Mouse (Mus musculus) intestine, postnatal 0 days (tissue): ENCODE results near the gene Olfr358. TPM values are rescaled to one million over a fixed set of nuclear protein-coding genes. Genes with fewer than 3 reads are reported as not detected.

ENCODE experiments used
- ATAC-seq: fragments of 200-750 bp; cut with Nextera tagmentation; 2 replicates; pipeline ENCODE4 v1.8.0; 2017; ENCODE audit warnings: mild to moderate bottlenecking, moderate TSS enrichment, moderate library complexity
- H3K27ac ChIP-seq: fragments of 300-500 bp; sonication (generic); 2 replicates; pipeline ENCODE4 v1.5.1; 2014; ENCODE audit warnings: mild to moderate bottlenecking, low read depth, low read length, moderate library complexity
- H3K27me3 ChIP-seq: fragments of 300-500 bp; sonication (generic); replicated peaks from 2 replicates; pipeline ENCODE4 v1.6.1; 2014; ENCODE audit warnings: low read length, mixed read lengths; ENCODE audit not compliant: control insufficient read depth, insufficient read depth
- H3K36me3 ChIP-seq: fragments of 300-500 bp; sonication (generic); 2 replicates; pipeline ENCODE4 v1.6.1; 2014; ENCODE audit warnings: mild to moderate bottlenecking, moderate library complexity; ENCODE audit not compliant: control insufficient read depth, insufficient read depth
- H3K4me1 ChIP-seq: fragments of 300-500 bp; sonication (generic); replicated peaks from 2 replicates; pipeline ENCODE4 v1.6.1; 2014; ENCODE audit warnings: antibody characterized with exemption, low read length, mixed read lengths; ENCODE audit not compliant: control insufficient read depth, insufficient read depth
- H3K4me2 ChIP-seq: fragments of 300-500 bp; sonication (generic); replicated peaks from 2 replicates; pipeline ENCODE4 v1.6.1; 2014; ENCODE audit warnings: low read depth, mild to moderate bottlenecking, moderate library complexity
- H3K4me3 ChIP-seq: fragments of 300-500 bp; sonication (generic); 2 replicates; pipeline ENCODE4 v1.5.1; 2014; ENCODE audit warnings: low read depth, low read length
- H3K9ac ChIP-seq: fragments of 300-500 bp; sonication (generic); 2 replicates; pipeline ENCODE4 v1.6.1; 2014; ENCODE audit warnings: mild to moderate bottlenecking, low read depth, low read length
- H3K9me3 ChIP-seq: fragments of 300-500 bp; sonication (generic); 2 replicates; pipeline ENCODE4 v1.6.1; 2016; ENCODE audit warnings: mixed run types; ENCODE audit not compliant: control insufficient read depth
- CTCF ChIP-seq: sonication (generic); IDR thresholded peaks from 2 replicates; pipeline ENCODE4 v1.5.1; 2016; ENCODE audit warnings: low read depth, mild to moderate bottlenecking, control low read depth, antibody characterized with exemption, moderate library complexity
- WGBS: fragments of 180-500 bp; shearing (Covaris S2); extraction: QIAGEN DNeasy Blood & Tissue Kit; methylation state at CpG from one replicate; pipeline ENCODE4 v1.1.7; 2014; 5-methylcytosine and 5-hydroxymethylcytosine counted together
- polyA plus RNA-seq: library from polyadenylated mRNA; unstranded; fragments of >200 nt; fragmentation: Nextera tagmentation; extraction: Ambion mirVana; gene quantifications from 2 replicates; pipeline ENCODE4 v1.2.1, GENCODE M21; 2015

The Olfr358 gene
- not detected in 2 replicates for polyA plus RNA-seq

GRCm38 (mm10) chr2:37009235-37009634 is at the start of gene Olfr358:
TSS of gene Olfr358 (minus strand) at chr2:37009335.
- ATAC-seq, result no peak
- no peaks in the 10 kb centered on the region for H3K9me3 ChIP-seq
- H3K27ac ChIP-seq, result no peak within 1 kb of the TSS
- H3K36me3 ChIP-seq, result no peaks in the 10 kb centered on the region
- H3K4me2 ChIP-seq, result no peak within 1 kb of the TSS
- no peak for TF ChIP-seq CTCF
- no peak within 1 kb of the TSS for H3K4me3 ChIP-seq
- no peaks in the 10 kb centered on the region for H3K27me3 ChIP-seq
- H3K4me1 ChIP-seq, result no peaks in the 10 kb centered on the region
- no peak within 1 kb of the TSS for H3K9ac ChIP-seq

GRCm38 (mm10) chr2:36997030-36997429 is 12.1 kb downstream of the Olfr358 start:
- H3K27me3 ChIP-seq, result no peaks in the 10 kb centered on the region
- no peaks in the 10 kb centered on the region for H3K4me1 ChIP-seq
- no peak for TF ChIP-seq CTCF
- no peak overlapping the region for H3K4me2 ChIP-seq
- H3K27ac ChIP-seq, result no peak overlapping the region
- 77% methylated on average over 1 of the region's 1 CpGs for WGBS
- no peaks in the 10 kb centered on the region for H3K9me3 ChIP-seq
- no peak for ATAC-seq
- H3K4me3 ChIP-seq, result no peak overlapping the region
- H3K36me3 ChIP-seq, result no peaks in the 10 kb centered on the region
- H3K9ac ChIP-seq, result no peak overlapping the region

GRCm38 (mm10) chr2:36993527-36993926 is 15.6 kb downstream of the Olfr358 start, which contains the start of gene Olfr357:
TSS of gene Olfr357 (plus strand) at chr2:36993827.
- WGBS, result 56% methylated on average over 1 of the region's 1 CpGs
- no peaks in the 10 kb centered on the region for H3K36me3 ChIP-seq
- H3K27ac ChIP-seq, result no peak within 1 kb of the TSS
- no peak within 1 kb of the TSS for H3K4me3 ChIP-seq
- H3K9ac ChIP-seq, result no peak within 1 kb of the TSS
- no peak for TF ChIP-seq CTCF
- no peak for ATAC-seq
- no peaks in the 10 kb centered on the region for H3K27me3 ChIP-seq
- H3K4me2 ChIP-seq, result no peak within 1 kb of the TSS
- no peaks in the 10 kb centered on the region for H3K9me3 ChIP-seq
- H3K4me1 ChIP-seq, result no peaks in the 10 kb centered on the region

Other genes with a start within 250 kb of the Olfr358 start
- gene Olfr348, start 225.1 kb downstream of the Olfr358 start, polyA plus RNA-seq, result not detected in 2 replicates
- not detected in 2 replicates for gene Olfr50, start 218.8 kb downstream of the Olfr358 start, polyA plus RNA-seq
- gene Olfr3, start 192.3 kb downstream of the Olfr358 start, polyA plus RNA-seq, result not detected in 2 replicates
- gene Olfr350, start 163.0 kb downstream of the Olfr358 start, polyA plus RNA-seq, result not detected in 2 replicates
- not detected in 2 replicates for gene Olfr351, start 146.7 kb downstream of the Olfr358 start, polyA plus RNA-seq
- gene Olfr352, start 140.9 kb downstream of the Olfr358 start, polyA plus RNA-seq, result not detected in 2 replicates
- gene Olfr353, start 116.4 kb downstream of the Olfr358 start, polyA plus RNA-seq, result not detected in 2 replicates
- gene Olfr354, start 103.7 kb downstream of the Olfr358 start, polyA plus RNA-seq, result not detected in 2 replicates
- not detected in 2 replicates for gene Olfr355, start 80.4 kb downstream of the Olfr358 start, polyA plus RNA-seq
- gene Olfr356, start 72.2 kb downstream of the Olfr358 start, polyA plus RNA-seq, result not detected in 2 replicates
- gene Olfr357, start 15.5 kb downstream of the Olfr358 start, polyA plus RNA-seq, result not detected in 2 replicates
- not detected in 2 replicates for gene Olfr360, start 56.4 kb upstream of the Olfr358 start, polyA plus RNA-seq
- not detected in 2 replicates for gene Olfr361, start 80.0 kb upstream of the Olfr358 start, polyA plus RNA-seq
- gene Olfr362, start 108.6 kb upstream of the Olfr358 start, polyA plus RNA-seq, result not detected in 2 replicates
- not detected in 2 replicates for gene Olfr364-ps1, start 130.0 kb upstream of the Olfr358 start, polyA plus RNA-seq
- not detected in 2 replicates for gene Olfr365, start 178.9 kb upstream of the Olfr358 start, polyA plus RNA-seq
- gene Olfr366, start 202.2 kb upstream of the Olfr358 start, polyA plus RNA-seq, result not detected in 2 replicates